Mouse (Mus musculus) adipocyte (in vitro differentiated cells): ENCODE measurements around the gene Pagr1a.

Experiments used
- DNase-seq: peaks from one replicate; pipeline ENCODE4 v3.0.0-alpha.2; 2016; ENCODE audit warnings: low spot score

Gene Pagr1a

DNA sequence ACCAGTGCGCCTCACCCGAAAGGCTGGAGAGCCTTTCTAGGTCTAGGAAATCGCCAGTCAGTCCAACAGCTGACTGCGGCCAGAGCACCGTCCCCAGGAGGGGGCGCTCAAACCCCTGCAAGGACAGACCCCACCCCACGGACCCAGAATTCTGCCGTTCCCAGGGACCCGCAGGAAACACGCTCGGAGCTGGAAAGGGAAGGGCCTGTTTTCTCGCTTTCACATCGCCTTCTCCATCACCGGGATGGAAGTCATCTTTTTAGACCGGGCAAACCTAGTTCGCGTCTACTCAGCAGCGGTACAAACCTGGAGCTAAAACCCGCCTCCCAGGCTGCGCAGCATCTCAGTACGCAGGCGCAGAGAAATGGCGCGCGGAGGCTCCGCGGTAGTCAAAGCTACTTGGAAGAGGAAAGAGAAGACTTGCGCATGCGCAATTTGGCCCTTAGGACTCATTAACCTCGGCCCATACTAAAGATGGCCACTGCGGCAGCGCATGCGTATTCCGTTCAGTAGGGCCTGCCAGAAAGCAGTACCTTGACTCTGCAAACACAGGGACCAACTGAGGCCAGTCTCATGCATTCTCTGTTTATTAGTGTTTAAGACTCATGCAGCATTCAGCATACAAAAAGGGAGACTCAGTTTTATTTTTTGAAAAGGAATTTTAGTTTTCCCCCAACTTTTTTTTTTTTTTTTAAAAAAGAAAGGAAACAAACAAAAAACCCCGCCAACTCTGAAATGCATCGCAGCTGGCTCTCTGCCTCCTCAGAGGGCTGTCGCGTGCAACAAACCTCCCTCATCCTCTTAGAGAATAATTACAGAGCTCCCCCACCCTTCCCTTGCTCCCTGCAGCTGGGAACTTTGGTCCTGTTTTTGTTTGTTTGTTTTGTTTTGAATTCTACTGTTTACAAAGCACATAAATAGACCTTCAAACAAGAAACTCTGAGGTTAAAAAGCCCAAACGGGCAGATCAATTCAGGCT is at the start of gene Pagr1a:
Gene Pagr1a, minus strand, starts transcription at position 382 of the 979 bp plus-strand sequence.
- DNase-seq: peak; percentile 98

DNA sequence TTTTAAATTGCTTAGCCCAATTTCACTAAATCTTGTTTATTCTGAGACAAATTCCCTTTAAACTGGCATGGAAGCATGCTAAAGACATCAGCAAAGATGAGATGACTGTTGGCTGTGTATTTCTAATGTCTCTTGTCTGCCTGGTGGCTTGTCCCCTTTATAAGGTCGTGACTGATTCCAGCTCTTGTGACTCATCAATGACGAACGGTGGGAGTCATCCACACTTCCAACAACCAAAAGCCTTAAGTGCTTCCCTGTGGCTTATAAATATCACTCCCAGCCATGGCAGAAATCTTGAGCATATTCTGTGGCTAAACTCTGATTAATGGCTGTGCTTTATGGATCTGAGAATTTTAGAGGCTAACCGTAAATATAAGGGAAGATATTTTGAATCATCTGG is 49.2 kb upstream of the Pagr1a start:
- no peak for DNase-seq

DNA sequence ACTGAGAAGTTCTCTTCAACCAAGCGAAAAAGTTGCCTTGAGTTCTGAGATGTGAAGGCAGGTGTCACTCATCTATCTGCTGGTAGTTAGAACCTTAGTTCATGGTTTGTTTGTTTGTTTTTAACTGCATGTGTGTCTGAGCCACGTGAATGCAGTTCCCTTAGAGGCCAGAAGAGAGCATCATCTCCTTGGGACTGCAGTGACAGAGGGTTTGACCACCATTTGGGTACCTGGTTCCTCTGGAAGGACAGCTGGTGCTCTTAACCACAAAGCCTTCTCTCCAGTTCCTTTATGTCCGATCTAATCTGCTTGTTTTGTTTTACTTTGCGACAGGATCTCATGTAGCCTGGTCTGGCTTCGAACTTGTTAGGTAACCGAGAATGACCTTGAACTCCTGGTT is 48.4 kb upstream of the Pagr1a start:
- no peak for DNase-seq

DNA sequence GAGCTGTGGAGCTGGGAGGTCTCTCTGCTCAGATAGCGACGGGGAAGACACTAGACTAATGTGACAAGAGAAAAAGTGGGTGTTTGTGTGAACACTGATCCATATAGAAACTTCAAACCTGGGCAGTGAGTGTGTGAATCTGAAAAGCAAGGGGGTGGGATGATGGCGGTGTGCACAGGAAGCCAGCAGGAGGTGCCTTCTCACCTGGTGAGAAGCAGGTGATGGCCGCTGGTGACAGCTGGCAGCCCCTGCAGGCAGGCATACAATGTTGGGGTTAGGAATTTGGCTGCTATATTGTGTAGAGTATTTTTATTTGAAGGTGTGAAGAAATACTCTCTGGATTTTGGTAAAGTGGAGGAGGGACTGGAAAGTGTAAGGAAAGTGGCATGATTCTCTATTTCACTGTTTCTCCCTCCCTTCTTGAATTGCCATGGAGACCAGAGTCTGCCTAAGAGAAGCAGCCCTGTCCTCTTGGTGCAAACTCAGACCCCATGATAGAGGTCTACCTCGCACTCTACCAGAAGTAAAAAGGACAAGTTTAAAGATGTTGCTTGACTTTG is 38.0 kb upstream of the Pagr1a start:
- DNase-seq: no peak

DNA sequence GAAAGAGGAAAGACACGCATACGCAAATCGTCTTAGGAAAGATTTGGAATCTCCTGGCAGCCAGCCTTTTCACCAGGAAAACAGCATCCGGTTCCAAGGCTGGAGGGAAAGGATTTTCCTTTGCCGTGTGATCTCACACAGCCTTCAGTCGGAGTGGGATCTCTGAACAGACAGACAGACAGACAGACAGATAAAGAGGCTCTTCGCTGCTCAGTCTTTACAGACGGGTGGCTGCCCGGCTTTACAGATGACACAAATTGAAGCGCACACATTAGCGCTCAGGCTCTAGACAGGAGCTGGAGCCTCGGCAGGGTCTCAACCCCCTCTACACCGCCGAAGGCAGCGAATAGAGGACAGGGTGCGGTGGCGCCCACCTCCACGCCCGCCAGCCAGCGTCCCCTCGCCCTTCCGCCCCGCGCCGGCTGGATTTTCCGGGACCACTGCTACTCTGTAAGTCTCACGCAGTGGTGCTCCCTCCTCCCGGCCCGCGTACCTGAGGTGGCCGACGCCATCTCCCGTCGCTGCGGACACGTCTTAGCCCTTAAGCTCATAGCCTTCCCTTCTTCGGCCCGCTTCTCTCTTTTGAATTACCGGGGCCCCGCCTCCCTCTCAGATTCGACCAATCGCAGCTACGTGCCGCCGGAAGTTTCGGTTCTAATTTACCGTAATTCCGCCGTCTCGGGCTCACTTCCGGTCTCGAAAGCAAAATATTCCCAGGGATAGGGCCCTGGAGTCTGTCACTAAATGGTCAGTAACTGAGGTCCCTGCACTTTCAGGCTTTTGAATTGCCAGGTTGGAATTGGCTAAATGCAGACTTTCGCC is 24.9 kb upstream of the Pagr1a start, which contains the start of gene Kif22:
Gene Kif22, minus strand, starts transcription at position 621 of the 822 bp plus-strand sequence.
- peak; percentile 88 for DNase-seq

DNA sequence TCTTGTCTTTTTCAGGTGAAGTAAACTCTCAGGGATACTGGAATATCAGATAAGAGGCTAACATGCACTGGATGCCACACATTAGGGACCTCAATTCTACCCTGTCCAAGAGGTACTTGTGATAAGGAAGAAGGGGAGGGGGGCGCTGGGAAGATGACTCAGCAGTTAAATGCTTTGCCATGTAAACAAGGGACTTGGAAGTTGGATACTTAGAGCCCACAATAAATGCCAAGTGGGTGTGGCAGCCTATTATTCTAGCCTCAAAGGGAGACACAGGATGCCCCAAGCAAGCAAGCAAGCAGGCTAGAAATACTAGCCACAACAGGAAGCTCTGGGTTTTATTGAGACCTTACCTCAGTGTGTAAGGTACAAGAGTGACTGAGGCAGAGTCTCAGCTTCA is 14.1 kb upstream of the Pagr1a start:
- no peak for DNase-seq

DNA sequence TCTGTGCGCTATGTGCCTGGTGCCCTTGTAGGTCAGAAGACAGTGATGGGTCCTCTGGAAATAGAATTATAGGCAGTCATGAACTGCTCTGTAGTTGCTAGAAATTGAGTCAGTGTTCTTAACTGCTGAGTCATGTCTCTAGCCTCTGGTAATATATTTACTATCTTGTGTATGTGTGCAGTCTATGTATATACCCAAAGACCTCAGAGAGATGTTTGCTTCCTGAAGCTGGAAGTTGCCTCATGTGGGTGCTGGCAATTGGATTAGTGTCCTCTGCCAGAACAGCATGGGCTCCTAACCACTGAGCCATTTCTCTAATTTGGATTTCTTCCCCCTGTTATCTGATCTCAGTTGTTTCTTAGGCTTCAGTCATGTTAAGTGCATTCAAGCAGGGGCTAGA is 13.0 kb upstream of the Pagr1a start:
- DNase-seq: no peak

DNA sequence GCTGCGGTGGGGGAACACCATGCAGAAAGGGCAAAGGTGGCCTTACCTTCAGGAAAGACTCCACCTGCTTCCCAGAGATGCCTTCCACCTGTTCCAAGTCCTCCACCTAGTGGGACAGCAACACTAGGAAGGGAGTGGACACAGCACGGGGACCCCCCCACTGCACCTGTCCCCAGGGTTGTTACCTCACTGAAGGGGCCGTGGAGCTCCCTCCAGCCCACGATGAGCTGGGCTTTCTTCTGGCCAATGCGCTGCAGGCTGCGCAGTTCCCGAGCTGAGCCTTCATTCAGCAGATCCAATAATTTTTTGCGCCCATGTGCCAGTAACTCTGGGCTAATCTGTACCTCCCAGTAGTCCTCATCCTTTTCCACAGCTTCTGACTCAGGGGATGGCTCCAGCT is 10.7 kb upstream of the Pagr1a start:
- no peak for DNase-seq

DNA sequence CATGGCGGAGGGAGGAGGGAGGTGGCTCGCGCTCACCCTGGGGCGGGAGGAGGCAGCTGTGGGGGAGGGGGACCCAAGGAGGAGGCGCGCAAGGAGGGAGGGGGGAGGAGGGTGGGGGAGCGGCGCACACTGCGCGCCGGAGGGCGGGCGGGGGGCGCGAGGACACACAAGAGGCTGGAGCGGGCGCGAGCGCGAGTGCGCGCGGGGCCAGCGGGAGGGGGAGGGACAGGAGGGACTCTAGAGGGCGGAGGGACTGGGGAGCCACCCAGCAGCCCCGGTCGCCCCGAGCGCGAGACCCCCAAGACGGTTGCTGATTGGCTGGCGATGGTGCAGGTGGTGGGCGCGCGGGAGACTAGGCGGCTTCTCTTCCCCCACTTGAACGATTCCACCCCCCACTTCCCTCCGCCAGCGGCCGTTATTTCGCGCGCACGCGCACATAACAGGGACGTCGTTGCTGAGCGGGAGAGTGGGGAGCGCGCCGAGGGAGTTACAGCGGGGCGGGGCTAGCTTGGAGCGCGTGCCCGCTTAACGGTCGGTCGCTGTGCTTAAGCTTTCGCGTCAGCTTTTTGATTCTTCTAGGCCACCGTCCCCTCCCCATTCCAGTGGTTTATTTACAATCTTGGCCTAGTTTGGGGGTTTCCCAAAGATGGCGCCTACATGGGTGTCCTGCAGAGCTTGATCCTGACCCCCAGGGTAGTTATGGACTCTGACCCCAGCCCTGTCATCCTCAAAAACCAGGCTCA is 10.0 kb upstream of the Pagr1a start, which contains the start of gene Maz:
Gene Maz, minus strand, starts transcription at position 54 of the 743 bp plus-strand sequence.
- peak; percentile 94 for DNase-seq

DNA sequence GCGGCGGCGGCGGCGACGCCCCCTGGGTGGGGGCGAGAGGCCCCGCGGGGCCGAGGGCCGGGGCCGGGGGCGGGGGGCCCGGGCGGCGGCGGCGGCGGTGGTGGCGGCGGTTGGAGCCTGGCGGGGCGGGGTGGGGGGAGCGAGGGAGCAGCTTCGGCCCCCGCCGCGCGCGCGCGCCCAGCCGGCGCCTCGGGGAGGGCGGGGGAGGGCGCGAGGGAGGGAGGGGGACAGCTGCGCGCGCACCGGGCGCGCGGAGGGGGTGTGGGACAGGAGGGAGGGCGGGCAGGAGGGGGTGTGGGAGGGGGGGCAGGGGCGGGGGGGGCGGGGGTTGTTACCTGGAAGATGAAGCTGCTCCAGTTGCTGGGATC is 9.4 kb upstream of the Pagr1a start:
- DNase-seq: no peak

DNA sequence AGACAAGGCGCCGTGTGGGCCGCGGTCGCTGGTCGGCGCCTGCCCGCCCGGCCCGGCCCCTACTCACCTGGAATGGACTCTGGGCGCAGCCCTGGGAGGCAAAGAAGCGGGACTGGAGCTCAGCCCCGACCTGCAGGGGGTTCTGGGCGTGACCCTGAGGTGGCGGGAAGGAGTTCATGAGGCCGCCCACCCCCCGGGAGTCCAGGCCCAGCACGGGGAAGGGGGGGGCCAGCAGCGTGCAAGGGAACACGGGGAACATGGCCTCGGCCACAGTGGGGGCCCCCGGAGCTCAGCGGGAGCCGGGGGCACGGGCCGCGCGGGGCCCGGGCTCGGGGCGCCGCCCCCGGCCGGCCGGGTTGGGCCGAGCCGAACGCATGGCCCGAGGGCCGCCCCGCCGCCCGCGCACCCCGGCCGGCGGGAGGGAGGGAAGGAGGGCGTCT is 9.0 kb upstream of the Pagr1a start:
- DNase-seq: no peak

DNA sequence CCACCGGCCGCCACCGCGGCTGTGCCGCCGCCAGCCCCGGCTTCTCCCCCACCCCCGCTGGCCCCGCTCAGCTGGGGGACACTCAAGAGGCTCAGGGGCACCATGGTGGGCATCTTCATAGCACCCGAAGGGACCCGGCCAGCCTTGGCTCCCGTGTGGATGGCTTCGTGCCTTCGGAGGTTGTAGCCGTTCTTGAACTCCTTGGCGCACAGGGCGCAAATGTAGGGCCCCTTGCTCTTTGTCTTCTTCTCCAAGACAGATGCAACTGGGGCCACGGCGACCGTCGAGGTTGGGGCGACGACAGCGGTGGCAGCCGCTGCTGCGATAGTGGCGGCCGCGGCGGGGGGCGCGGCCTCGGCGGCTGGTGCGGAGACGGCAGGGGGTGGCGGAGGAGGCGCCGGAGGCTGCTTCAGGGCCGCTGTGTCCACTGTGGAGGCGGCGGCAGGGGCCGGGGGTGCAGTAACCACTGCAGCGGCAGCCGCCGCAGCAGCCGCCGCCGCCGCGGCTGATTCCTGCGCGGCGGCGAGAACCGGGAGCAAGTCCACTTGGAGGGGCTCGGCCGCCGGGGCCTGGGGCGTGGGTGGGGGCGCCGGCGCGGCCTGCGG is 8.5 kb upstream of the Pagr1a start:
- no peak for DNase-seq

DNA sequence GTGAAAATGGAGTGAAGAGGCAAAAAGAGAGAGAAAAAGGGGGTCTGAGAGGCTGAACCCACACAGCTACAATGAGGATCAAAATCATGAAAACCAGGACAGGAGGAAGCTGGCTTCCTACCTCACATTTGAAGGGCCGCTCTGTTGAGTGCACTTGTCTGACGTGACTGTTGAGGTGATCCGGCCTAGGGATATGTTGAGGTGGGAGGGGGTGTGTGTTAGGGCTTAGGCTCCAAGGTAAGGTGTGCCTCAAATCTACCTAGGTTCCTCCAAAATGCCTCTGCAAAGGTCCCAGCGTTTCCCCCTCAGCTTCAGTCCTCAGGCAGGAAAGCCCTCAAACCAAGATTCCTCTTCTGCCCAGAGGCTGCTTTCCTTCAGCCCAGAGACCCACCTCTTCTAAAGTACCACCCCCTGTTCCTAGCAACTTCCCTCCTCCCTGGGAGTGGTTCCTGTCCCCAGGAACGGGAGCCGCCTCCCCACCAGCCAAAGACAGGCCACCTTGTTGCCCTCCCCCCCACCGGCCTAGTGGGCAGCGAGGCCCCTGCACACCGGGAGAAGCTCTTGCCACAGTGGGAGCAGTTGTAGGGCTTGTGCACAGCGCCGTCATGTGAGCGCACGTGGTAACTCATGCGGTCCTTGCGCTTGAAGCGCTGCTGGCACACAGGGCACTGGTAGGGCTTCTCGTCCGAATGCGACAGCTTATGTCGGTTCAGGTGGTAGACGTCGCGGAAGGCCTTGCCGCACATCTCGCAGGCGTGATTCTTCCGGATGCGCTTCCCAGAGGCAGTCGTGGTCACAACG is 7.8 kb upstream of the Pagr1a start:
- peak; percentile 75 for DNase-seq

DNA sequence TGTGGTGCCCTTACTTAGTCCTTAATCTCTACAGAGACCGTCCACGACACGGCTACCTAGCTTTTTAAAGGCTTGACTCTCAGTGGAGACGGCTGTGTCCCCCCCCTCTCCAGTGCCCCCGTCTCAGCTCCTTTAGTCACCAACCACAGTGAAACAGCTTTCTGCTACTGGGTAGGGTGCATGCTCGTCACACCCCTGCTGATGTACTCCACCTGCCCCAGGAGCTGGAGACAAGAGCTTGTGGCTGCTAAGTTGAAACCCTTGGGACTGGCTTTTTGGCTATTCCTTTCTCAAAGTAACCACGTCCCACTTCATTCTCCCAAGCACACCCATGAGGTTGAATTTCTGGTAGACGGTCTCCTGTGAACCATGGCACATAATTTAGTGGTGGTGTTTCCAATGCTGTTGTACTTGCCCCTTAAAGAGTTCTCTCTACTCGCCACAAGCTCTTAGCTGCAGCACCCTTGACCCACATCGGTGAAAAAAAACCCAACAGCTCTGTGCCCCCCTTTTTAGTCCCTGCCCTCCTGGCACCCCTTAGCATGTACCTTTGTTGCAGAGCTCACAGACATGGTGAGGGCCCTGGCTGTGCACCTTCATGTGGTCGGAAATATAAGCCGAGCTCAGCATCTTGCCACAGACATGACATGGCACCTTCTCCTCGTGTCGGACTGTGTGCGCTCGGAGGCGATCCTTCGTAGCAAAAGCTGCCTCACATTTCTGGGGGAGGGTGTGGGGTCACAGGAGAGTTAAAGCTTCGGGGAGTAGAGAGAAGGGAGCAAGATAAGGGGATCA is 6.9 kb upstream of the Pagr1a start:
- DNase-seq: no peak

DNA sequence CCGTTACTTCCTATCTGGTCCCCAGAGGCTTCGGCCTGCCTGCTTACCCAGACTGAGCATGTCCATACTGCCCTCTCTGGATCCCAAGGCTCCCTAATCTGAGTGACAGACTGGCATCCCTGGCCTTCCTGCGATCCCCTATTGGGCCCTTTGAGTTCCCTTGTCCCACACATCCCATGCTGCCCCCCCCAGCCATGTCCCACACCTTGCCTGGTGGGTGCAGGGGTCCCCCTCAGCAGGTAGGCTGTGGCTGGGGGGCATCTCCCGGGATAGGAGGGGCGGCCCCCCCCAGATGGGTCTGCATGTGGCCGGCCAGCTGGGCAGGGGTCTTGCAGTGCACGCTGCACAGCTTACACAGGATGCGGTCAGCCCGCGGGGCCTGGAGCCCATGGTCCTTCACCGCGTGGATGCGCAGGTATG is 6.1 kb upstream of the Pagr1a start:
- DNase-seq: no peak

DNA sequence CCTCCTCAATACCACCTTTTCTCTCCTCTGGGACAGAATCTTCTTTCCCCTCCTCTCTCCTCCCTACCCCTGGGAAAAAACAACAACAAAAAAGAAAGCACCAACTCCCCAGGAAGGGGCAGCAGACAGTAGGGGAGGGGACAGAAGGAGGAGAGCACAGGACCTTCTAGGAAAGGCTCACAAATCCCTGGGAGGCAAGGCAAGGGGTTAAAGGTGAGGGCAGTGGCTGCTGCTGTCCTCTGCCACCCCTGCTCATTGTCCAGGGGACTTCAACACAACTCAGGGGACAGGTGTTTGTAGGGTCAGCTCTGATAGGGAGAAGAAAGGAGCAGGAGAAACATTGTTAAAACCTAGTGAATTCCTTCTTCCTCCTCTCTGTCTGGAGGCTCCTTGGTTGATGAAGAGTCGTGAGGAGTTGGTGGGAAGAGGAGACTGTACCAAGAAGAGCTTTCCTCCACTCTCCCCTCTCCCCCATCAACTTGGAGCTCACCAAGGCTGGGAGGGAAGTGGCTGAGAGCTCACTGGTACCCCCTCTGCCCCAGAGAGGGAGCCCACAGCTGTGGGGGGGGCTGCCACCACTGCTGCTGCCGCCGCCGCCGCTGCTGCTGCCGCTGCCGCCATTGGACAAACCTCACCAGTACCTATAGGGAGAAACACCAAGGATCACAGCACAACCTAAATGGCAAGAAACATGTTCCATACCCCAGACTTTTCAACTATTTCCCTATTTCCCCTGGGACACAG is 5.5 kb upstream of the Pagr1a start:
- DNase-seq: no peak

DNA sequence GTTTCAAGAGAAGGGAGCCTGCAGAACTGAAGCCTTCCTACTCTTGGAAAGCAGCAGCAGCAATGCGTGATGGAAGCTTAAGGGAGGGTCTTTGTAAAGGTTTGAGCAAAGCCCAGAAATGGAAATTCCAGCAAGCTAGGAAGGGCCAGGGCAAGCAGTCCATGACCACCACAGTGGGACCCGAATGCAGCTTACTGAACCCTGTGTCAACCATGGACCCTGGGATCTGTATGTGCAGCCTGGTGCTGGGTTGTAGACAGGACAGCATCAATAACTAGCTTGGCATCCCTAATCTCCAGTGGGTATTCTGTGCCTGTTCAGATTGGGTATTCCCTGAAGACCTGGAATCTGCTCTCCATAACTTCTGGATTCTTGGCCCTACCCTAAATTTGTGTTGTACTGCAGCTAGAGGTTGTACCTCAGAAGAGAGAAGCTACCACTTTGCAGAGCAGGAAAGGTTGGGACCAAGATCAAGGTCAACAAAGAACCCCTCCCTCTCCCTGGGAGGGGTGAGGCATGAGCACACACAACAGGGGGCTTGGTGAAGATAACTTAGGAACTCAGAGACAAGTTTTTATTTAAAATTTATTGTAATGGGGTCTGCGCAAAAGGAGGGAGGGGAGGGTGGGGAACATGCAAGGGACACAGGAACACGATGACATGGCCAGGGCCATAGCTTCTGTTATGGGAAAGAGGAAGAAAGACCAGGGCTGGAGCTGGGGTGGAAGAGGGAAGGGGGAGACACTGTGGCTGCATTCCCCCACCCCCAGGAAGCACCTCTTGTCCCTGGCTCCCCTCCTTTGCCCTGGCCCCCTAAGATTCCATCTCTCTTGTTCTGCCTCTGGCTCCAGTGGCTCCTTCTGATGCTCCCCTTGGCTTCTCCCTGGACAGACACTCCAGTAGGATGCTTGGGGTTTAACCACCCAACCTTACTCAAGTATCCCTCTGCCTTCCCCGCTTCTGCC is 4.7 kb upstream of the Pagr1a start:
- DNase-seq: no peak
